Mouse (Mus musculus) liver, embryonic 13.5 days (tissue): Measurements from ENCODE around the gene She. TPM values are rescaled to one million over a fixed set of nuclear protein-coding genes. Genes with fewer than 3 reads are reported as not detected.

ENCODE experiments used
- ATAC-seq: fragments of 200-750 bp; cut with Nextera tagmentation; 2 replicates; pipeline ENCODE4 v1.8.0; 2017; ENCODE audit warnings: low read depth, mild to moderate bottlenecking, moderate number of reproducible peaks, moderate library complexity
- DNase-seq: peaks from one replicate; pipeline ENCODE4 v3.0.0; 2022
- H3K27ac ChIP-seq: fragments of 300-500 bp; sonication (generic); 2 replicates; pipeline ENCODE4 v1.5.1; 2015; ENCODE audit warnings: moderate library complexity, mild to moderate bottlenecking, inconsistent platforms
- H3K27me3 ChIP-seq: fragments of 300-500 bp; sonication (generic); 2 replicates; pipeline ENCODE4 v1.6.1; 2015; ENCODE audit warnings: mild to moderate bottlenecking, inconsistent platforms
- H3K36me3 ChIP-seq: fragments of 300-500 bp; sonication (generic); 2 replicates; pipeline ENCODE4 v1.6.1; 2015; ENCODE audit warnings: mild to moderate bottlenecking, inconsistent platforms
- H3K4me1 ChIP-seq: fragments of 300-500 bp; sonication (generic); replicated peaks from 2 replicates; pipeline ENCODE4 v1.6.1; 2015; ENCODE audit warnings: inconsistent platforms
- H3K4me2 ChIP-seq: fragments of 300-500 bp; sonication (generic); 2 replicates; pipeline ENCODE4 v1.6.1; 2015; ENCODE audit warnings: inconsistent platforms, mild to moderate bottlenecking, moderate library complexity
- H3K4me3 ChIP-seq: fragments of 300-500 bp; sonication (generic); replicated peaks from 2 replicates; pipeline ENCODE4 v1.5.1; 2015; ENCODE audit warnings: mild to moderate bottlenecking, inconsistent platforms
- H3K9ac ChIP-seq: fragments of 300-500 bp; sonication (generic); 2 replicates; pipeline ENCODE4 v1.6.1; 2015; ENCODE audit warnings: mild to moderate bottlenecking, inconsistent platforms
- H3K9me3 ChIP-seq: fragments of 300-500 bp; sonication (generic); replicated peaks from 2 replicates; pipeline ENCODE4 v1.6.1; 2016; ENCODE audit warnings: inconsistent platforms
- WGBS: fragments of 180-500 bp; shearing (Covaris S2); methylation state at CpG from one replicate; pipeline ENCODE4 v1.1.7; 2015; ENCODE audit not compliant: insufficient replicate concordance; 5-methylcytosine and 5-hydroxymethylcytosine counted together
- polyA plus RNA-seq: library from polyadenylated mRNA; unstranded; fragments of >200 nt; fragmentation: Nextera tagmentation; extraction: Ambion mirVana; gene quantifications from 2 replicates; pipeline ENCODE4 v1.2.1, GENCODE M21; 2015

She gene
- polyA plus RNA-seq, 1 experiment from 2014 or later, result 1.0 TPM

DNA sequence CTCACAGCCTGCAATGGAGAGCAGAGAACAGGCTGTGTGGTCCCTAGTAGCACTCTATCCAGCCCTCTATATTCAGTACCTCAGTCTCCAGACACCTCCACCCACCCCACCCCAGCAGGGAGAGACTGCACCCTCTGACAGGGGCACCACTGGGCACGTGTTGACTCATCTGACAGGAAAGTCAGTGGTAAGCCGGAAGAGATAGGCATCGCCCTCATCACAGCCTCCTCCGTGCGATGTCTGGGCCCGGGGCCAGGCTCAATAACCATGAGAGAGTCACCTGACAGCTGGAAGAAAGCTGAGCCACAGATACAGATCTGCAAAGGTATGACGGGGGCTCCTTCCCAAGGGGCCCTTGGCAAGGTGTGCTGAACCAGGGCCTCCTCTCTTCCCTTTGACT lies 41.0 kb downstream of the She start:
- peaks cover 84% of the 10 kb centered on the region for H3K4me1 ChIP-seq
- peak overlapping the region; percentile 66; the same call in 1 of the 2 replicates for H3K9ac ChIP-seq
- H3K9me3 ChIP-seq, result 0 out of 2 replicates have a peak, but pooled peaks cover 7% of the 10 kb centered on the region
- peak overlapping the region; percentile 66 for H3K4me2 ChIP-seq
- peak overlapping the region; percentile 96 for H3K27ac ChIP-seq
- ATAC-seq, result peak; percentile 81
- H3K4me3 ChIP-seq, result peak overlapping the region; percentile 34
- H3K36me3 ChIP-seq, result 0 out of 2 replicates have a peak, but pooled peaks cover 5% of the 10 kb centered on the region
- DNase-seq, result peak; percentile 26
- 36% methylated on average over 7 of the region's 7 CpGs for WGBS
- no peaks in the 10 kb centered on the region for H3K27me3 ChIP-seq

DNA sequence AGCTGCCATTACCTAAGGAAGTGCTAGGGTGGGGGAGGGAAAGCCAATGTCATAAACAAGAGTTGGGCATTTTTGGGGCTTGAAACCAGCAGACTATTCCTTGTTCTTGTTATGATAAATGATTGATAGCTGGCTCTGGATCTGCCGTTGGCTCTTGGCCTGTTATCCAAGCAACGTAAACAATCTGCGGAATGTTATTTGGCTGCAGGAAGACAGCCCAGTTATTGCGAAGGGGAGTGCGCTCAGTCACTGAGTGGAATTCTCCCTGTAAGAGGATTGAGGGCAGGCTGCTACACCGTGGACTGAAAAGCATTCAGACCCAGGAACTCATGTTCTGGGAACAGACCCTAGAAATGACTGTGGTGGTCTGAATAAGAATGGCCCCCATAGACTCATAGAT lies 41.5 kb downstream of the She start:
- ATAC-seq, result no peak
- H3K9ac ChIP-seq, result peak overlapping the region; percentile 66; the same call in 1 of the 2 replicates
- 0 out of 2 replicates have a peak, but pooled peaks cover 7% of the 10 kb centered on the region for H3K9me3 ChIP-seq
- H3K4me3 ChIP-seq, result peak overlapping the region; percentile 34
- DNase-seq, result no peak
- peaks cover 88% of the 10 kb centered on the region for H3K4me1 ChIP-seq
- peak overlapping the region; percentile 66 for H3K4me2 ChIP-seq
- H3K27me3 ChIP-seq, result no peaks in the 10 kb centered on the region
- H3K27ac ChIP-seq, result peak overlapping the region; percentile 96
- 0 out of 2 replicates have a peak, but pooled peaks cover 5% of the 10 kb centered on the region for H3K36me3 ChIP-seq
- WGBS, result 80% methylated on average over 6 of the region's 6 CpGs

DNA sequence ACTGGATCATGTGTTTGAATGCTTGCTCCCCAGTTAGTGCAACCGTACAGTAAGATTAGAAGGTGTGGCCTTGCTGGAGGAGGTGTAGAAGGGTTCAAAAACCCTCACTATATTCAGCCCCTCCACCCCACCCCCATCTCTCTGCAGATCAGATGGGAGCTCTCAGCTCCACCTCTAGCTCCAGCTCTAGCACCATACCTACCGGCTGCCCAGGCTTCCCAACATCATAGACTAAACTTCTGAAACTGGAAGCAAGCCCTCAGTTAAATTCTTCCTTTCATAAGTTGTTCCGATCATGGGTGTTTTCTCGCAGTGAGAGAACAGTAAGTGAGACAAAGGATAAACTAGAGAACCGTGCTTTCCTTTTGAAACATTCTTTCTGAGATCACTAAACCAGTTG lies 42.9 kb downstream of the She start:
- Histone ChIP-seq H3K27me3 (no peaks in the 10 kb centered on the region), H3K9ac (peak overlapping the region; percentile 22; the same call in 1 of the 2 replicates), H3K4me2 (peak overlapping the region; percentile 26), H3K4me1 (peaks cover 93% of the 10 kb centered on the region), H3K36me3 (0 out of 2 replicates have a peak, but pooled peaks cover 5% of the 10 kb centered on the region), H3K9me3 (0 out of 2 replicates have a peak, but pooled peaks cover 7% of the 10 kb centered on the region), H3K27ac (peak overlapping the region; percentile 68), H3K4me3 (peak overlapping the region; percentile 9)
- 68% methylated on average over 5 of the region's 5 CpGs for WGBS
- ATAC-seq (no peak), DNase-seq (no peak)

DNA sequence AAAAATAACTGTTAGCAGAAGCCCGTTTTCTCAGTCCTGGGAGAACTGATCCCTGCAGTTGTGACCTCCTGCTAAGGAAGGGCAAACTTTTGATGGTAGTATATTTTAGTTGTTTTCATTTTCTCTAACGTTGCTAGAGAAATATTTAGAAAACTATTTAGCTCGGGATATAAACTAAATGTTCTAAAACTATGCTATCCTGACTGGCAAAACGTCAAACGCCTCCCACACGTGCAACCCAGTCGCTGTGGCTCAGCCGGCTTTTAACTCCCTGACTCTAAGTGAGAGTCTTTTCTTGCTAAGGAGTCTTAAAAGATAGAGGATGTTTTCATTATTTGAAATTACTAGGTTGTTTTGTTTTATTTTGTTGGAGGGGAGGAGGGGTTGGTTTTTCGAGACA lies 43.9 kb downstream of the She start:
- H3K27ac ChIP-seq, result peak overlapping the region; percentile 68
- H3K9me3 ChIP-seq, result 0 out of 2 replicates have a peak, but pooled peaks cover 7% of the 10 kb centered on the region
- DNase-seq, result no peak
- 0 out of 2 replicates have a peak, but pooled peaks cover 5% of the 10 kb centered on the region for H3K36me3 ChIP-seq
- 78% methylated on average over 9 of the region's 9 CpGs for WGBS
- no peak overlapping the region for H3K4me2 ChIP-seq
- no peaks in the 10 kb centered on the region for H3K27me3 ChIP-seq
- no peak overlapping the region for H3K4me3 ChIP-seq
- 0 out of 2 replicates have a peak overlapping the region, but pooled peaks have one; percentile 22 for H3K9ac ChIP-seq
- ATAC-seq, result no peak
- peaks cover 92% of the 10 kb centered on the region for H3K4me1 ChIP-seq

DNA sequence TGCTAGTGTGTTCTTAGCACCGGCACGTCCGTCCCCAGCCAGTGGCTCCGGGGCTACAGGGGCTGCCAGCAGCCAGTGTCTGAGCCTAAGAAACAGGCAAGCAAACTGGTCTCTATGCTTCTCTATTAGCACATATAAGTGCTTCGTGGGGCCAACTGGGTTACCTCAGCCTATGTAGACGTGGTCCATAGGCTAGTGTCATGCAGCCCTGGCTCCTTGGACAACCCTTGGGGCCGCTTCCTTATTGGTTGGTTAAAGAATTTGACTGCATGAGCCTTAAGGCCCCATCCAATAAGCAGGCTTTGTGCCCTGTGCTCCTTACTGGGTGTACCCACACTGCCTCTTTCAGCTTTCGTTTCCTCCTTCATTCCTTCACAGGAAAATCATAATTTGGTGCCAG lies 44.6 kb downstream of the She start:
- WGBS, result 77% methylated on average over 8 of the region's 8 CpGs
- no peak for ATAC-seq
- 0 out of 2 replicates have a peak overlapping the region, but pooled peaks have one; percentile 27 for H3K9ac ChIP-seq
- no peak for DNase-seq
- H3K9me3 ChIP-seq, result 0 out of 2 replicates have a peak, but pooled peaks cover 7% of the 10 kb centered on the region
- 0 out of 2 replicates have a peak, but pooled peaks cover 5% of the 10 kb centered on the region for H3K36me3 ChIP-seq
- no peaks in the 10 kb centered on the region for H3K27me3 ChIP-seq
- peaks cover 92% of the 10 kb centered on the region for H3K4me1 ChIP-seq
- H3K27ac ChIP-seq, result peak overlapping the region; percentile 68; the same call in 1 of the 2 replicates
- H3K4me3 ChIP-seq, result no peak overlapping the region
- no peak overlapping the region for H3K4me2 ChIP-seq

DNA sequence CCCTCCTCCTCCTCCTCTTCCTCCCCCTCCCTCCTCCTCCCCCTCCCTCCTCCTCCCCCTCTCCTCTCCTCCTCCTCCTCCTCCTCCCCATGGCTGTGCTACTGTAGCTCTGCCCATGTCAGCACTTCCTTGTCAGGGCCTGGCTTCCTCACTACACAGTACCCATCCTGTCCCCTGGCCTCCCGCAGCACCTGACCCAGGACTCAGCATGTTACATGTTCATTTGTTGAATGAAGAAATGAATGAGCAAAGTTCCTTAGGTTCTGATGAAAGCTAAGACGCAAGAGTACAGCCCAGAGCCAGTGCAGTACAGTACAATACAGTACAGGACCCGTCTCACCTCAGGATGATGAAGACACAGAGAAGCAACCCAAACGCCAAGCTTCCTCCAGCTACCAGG lies 45.3 kb downstream of the She start:
- Histone ChIP-seq H3K4me1 (peaks cover 92% of the 10 kb centered on the region), H3K27me3 (no peaks in the 10 kb centered on the region), H3K4me3 (no peak overlapping the region), H3K9ac (peak overlapping the region; percentile 23; the same call in 1 of the 2 replicates), H3K27ac (peak overlapping the region; percentile 20; the same call in 1 of the 2 replicates), H3K4me2 (no peak overlapping the region), H3K36me3 (0 out of 2 replicates have a peak, but pooled peaks cover 5% of the 10 kb centered on the region), H3K9me3 (0 out of 2 replicates have a peak, but pooled peaks cover 7% of the 10 kb centered on the region)
- ATAC-seq, result no peak
- WGBS, result 62% methylated on average over 4 of the region's 4 CpGs
- no peak for DNase-seq

DNA sequence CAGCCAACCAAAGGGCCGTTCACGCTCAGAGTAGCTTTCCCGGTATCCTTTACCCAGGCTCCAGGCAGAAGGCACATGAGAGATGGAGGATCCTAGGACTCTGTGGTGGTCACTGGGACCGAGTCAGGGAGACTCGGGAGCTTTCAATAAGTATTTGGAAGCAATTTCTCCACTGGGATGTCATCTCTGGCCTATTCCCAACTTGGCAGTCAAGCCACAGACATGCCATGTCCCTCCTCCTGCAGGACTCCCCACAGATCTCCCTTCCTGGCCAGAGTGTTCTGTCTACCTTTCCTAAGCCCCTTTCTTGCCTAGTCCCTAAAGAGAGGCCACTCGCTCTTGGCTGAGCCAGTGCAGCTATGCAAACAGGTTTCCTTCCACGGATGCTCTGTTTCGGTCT lies 46.0 kb downstream of the She start:
- no peak for DNase-seq
- Histone ChIP-seq H3K9me3 (0 out of 2 replicates have a peak, but pooled peaks cover 7% of the 10 kb centered on the region), H3K27ac (peak overlapping the region; percentile 34; the same call in 1 of the 2 replicates), H3K27me3 (no peaks in the 10 kb centered on the region), H3K4me1 (peaks cover 88% of the 10 kb centered on the region), H3K9ac (peak overlapping the region; percentile 23; the same call in 1 of the 2 replicates), H3K4me2 (no peak overlapping the region), H3K36me3 (0 out of 2 replicates have a peak, but pooled peaks cover 5% of the 10 kb centered on the region), H3K4me3 (no peak overlapping the region)
- ATAC-seq, result no peak
- WGBS, result 88% methylated on average over 8 of the region's 8 CpGs

DNA sequence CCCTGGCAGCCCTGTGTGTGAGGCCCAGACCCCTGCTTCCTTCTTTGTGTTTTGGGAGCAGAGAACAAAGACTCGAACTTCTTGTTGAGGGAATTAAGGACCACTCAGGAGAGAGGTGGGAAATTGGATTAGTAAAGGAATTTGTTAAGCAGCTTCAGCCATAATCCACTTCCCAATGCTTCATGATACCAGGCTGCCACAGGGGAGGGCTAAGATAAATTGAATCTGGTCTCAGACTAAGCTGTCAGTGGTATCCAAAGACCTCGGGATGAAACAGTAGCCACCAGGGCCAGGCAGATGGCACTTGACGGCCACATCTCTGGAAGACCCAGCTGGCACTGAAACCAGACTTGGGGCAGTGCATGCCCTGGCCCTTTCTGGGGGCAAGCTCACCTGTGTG lies 47.3 kb downstream of the She start:
- Histone ChIP-seq H3K4me1 (peaks cover 88% of the 10 kb centered on the region), H3K36me3 (no peaks in the 10 kb centered on the region), H3K27me3 (no peaks in the 10 kb centered on the region), H3K9me3 (no peaks in the 10 kb centered on the region), H3K4me2 (no peak overlapping the region), H3K4me3 (no peak overlapping the region), H3K27ac (peak overlapping the region; percentile 53; the same call in 1 of the 2 replicates), H3K9ac (0 out of 2 replicates have a peak overlapping the region, but pooled peaks have one; percentile 19)
- ATAC-seq (no peak), DNase-seq (no peak)
- 53% methylated on average over 3 of the region's 3 CpGs for WGBS

DNA sequence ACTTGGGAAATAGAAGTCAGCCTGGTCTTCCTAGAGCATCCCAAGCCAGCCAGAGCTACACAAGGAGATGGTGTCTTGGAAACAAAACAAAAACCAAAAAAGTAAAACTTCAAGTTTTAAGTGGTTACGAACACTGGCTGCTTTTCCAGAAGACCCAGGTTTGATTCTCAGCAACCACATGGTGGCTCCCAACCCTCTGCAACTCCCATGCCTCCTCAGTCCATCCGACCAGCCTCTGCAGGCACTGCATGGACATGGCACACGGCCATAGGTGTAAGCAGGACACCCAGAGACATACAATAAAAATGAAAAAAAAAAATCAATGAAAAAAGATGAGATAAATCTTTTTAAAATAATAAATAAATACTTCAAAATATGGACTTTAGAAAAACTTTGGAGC lies 48.2 kb downstream of the She start:
- no peak for DNase-seq
- H3K4me2 ChIP-seq, result no peak overlapping the region
- H3K36me3 ChIP-seq, result no peaks in the 10 kb centered on the region
- H3K9me3 ChIP-seq, result no peaks in the 10 kb centered on the region
- peaks cover 88% of the 10 kb centered on the region for H3K4me1 ChIP-seq
- no peak overlapping the region for H3K9ac ChIP-seq
- no peak overlapping the region for H3K4me3 ChIP-seq
- peak overlapping the region; percentile 96 for H3K27ac ChIP-seq
- no peaks in the 10 kb centered on the region for H3K27me3 ChIP-seq
- 69% methylated on average over 3 of the region's 3 CpGs for WGBS
- ATAC-seq, result no peak

DNA sequence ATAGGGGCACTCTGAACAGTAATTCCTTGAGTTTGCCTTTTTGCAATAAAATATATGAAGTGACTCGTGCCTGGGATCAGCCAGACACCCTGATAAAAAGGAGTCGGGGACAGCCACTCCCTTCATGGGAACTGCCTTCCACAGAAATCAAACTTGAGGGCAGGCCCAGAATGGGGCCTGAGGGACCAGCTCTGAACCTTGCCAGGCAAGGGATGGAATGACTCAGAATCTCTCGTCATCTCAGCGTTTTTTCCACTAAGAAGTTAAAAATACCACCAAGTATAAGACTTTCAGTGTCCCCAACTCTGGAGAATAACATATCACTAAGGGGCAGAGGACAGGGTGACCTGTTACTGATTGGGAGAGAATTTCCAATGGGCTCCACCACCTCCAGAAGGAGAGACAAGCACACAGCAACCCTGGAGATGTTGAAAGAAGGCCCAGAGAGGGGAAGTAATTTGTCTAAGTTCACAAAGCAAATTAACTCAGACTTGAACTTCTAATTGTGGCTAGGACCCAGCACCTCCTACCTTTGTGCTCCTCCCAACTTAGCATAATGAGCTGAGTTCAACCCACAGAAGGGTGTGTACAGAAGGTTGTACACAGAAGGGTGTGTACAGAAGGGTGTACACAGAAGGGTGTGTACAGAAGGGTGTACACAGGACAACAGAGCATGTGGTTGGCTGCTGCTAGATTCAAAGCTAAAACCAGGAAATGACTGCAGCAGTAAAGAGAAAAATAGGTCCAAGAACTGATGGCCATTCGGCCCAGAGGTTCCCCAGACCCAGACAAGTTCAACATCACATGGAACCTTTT lies 49.1 kb downstream of the She start:
- H3K36me3 ChIP-seq, result no peaks in the 10 kb centered on the region
- DNase-seq (peak; percentile 57), ATAC-seq (peak; percentile 92)
- H3K4me2 ChIP-seq, result peak overlapping the region; percentile 15
- no peak overlapping the region for H3K4me3 ChIP-seq
- no peaks in the 10 kb centered on the region for H3K27me3 ChIP-seq
- H3K9me3 ChIP-seq, result no peaks in the 10 kb centered on the region
- 28% methylated on average over 5 of the region's 5 CpGs for WGBS
- peaks cover 82% of the 10 kb centered on the region for H3K4me1 ChIP-seq
- H3K9ac ChIP-seq, result peak overlapping the region; percentile 18; the same call in 1 of the 2 replicates
- H3K27ac ChIP-seq, result peak overlapping the region; percentile 96

DNA sequence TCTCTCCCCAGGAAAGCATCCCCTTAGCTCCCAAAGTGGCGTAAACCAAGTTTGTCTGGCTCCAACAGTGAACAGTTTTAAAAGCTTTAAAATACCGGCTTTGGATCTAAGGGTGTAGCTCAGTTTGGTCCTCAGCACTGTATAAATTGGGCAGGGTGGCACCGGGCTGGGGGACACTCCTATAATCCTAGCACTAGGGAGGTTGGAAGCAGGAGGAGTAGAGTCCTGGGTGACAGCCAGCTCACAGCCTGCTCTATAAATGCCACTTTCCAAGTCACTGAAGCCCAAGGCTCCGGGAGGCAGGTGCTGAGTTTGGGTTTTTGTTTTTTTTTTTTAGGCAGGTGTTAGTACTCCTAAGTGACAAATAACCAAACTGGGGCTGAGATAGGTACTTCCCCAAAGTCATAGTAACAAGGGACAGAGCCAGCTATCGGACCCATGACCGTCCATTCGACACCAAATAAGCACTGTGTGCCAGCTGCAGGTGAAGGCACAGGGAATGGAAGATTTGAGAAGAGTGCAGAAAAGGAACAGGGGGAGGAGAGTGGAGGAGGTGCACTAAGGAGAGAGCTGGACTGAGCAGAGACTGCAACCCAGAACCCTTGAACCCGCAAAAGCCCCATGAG lies 51.5 kb downstream of the She start:
- H3K27ac ChIP-seq, result peak overlapping the region; percentile 72
- ATAC-seq (no peak), DNase-seq (no peak)
- H3K4me3 ChIP-seq, result no peak overlapping the region
- 0 out of 2 replicates have a peak overlapping the region, but pooled peaks have one; percentile 51 for H3K9ac ChIP-seq
- no peaks in the 10 kb centered on the region for H3K36me3 ChIP-seq
- WGBS, result 82% methylated on average over 8 of the region's 8 CpGs
- no peak overlapping the region for H3K4me2 ChIP-seq
- no peaks in the 10 kb centered on the region for H3K9me3 ChIP-seq
- no peaks in the 10 kb centered on the region for H3K27me3 ChIP-seq
- H3K4me1 ChIP-seq, result peaks cover 80% of the 10 kb centered on the region
